Mouse (Mus musculus) monocyte, adult 5-6 weeks (primary cell): ENCODE results near the gene Scml4. TPM values are rescaled to one million over a fixed set of nuclear protein-coding genes. Genes with fewer than 3 reads are reported as not detected.

Source experiments
- ATAC-seq: fragments of 153-309, 156-312 bp; replicated peaks from 2 replicates; pipeline ENCODE4 v1.8.0; 2017; ENCODE audit warnings: mild to moderate bottlenecking; ENCODE audit not compliant: low TSS enrichment, insufficient number of reproducible peaks, severe bottlenecking, poor library complexity, low FRiP score
- total RNA-seq: library from RNA; stranded (forward); fragments of 200-1000, 200-491, 200-594 nt; gene quantifications from 3 replicates; pipeline ENCODE4 v1.2.3, GENCODE M21; 2017

The Scml4 gene
- total RNA-seq, 1 experiment from 2014 or later, result 5.4 TPM

GRCm38 (mm10) chr10:42856574-42856973, 3.6 kb upstream of the Scml4 start:
- no peak for ATAC-seq

- no peak for ATAC-seq
These were observed 3.1 kb upstream of the Scml4 start for GRCm38 (mm10) chr10:42857021-42857420.

- ATAC-seq, result no peak
These were observed 400 bp upstream of the Scml4 start for GRCm38 (mm10) chr10:42859781-42860158.

- ATAC-seq, result no peak
These were observed 1.3 kb downstream of the Scml4 start for GRCm38 (mm10) chr10:42861446-42861845.

- ATAC-seq, result 0 out of 2 replicates have a peak, but pooled peaks have one; percentile 28
These were observed 2.1 kb downstream of the Scml4 start for GRCm38 (mm10) chr10:42862102-42862740.

- ATAC-seq, result no peak
These were observed 2.6 kb downstream of the Scml4 start for GRCm38 (mm10) chr10:42862806-42863205.

GRCm38 (mm10) chr10:42863621-42864391, 3.6 kb downstream of the Scml4 start:
- ATAC-seq, result no peak

GRCm38 (mm10) chr10:42864696-42865095, 4.5 kb downstream of the Scml4 start:
- no peak for ATAC-seq

GRCm38 (mm10) chr10:42868416-42868815, 8.2 kb downstream of the Scml4 start:
- ATAC-seq, result no peak

- ATAC-seq, result no peak
These were observed 9.3 kb downstream of the Scml4 start for GRCm38 (mm10) chr10:42869467-42869866.

GRCm38 (mm10) chr10:42872269-42873010, 12.3 kb downstream of the Scml4 start:
- no peak for ATAC-seq

GRCm38 (mm10) chr10:42873077-42873595, 13.0 kb downstream of the Scml4 start:
- no peak for ATAC-seq

- no peak for ATAC-seq
These were observed 16.0 kb downstream of the Scml4 start for GRCm38 (mm10) chr10:42876172-42876571.

- no peak for ATAC-seq
These were observed 19.1 kb downstream of the Scml4 start for GRCm38 (mm10) chr10:42879269-42879681.

GRCm38 (mm10) chr10:42879682-42880081, 19.5 kb downstream of the Scml4 start:
- no peak for ATAC-seq

GRCm38 (mm10) chr10:42887040-42887439, 26.9 kb downstream of the Scml4 start:
- no peak for ATAC-seq

GRCm38 (mm10) chr10:42888241-42888640, 28.1 kb downstream of the Scml4 start:
- ATAC-seq, result 0 out of 2 replicates have a peak, but pooled peaks have one; percentile 41

- no peak for ATAC-seq
These were observed 30.2 kb downstream of the Scml4 start for GRCm38 (mm10) chr10:42890365-42890764.

GRCm38 (mm10) chr10:42892250-42892649, 32.1 kb downstream of the Scml4 start:
- ATAC-seq, result no peak
